Mouse (Mus musculus): Measurements from ENCODE around the gene Prkag2. TPM values are rescaled to one million over a fixed set of nuclear protein-coding genes. Genes with fewer than 3 reads are reported as not detected.
A peak's percentile ranks its signal among the peaks of the same experiment; 100 is the strongest.

The Prkag2 gene
- polyA plus RNA-seq, 1 experiment from 2014 or later, result 76.5 TPM

GRCm38 (mm10) chr5:24927706-24928105 is 172.7 kb downstream of the Prkag2 start:
- Histone ChIP-seq H3K4me2 (no peak overlapping the region), H3K9ac (no peak overlapping the region), H3K27me3 (no peaks in the 10 kb centered on the region), H3K27ac (replicated peaks) (no peak overlapping the region), H3K4me1 (replicated peaks) (no peaks in the 10 kb centered on the region), H3K4me3 (no peak overlapping the region), H3K36me3 (no peaks in the 10 kb centered on the region), H3K9me3 (no peaks in the 10 kb centered on the region)
- WGBS, result 15% methylated on average over 8 of the region's 8 CpGs
- ATAC-seq (ENCODE audit: low read depth), result no peak

- 81% methylated on average over 1 of the region's 1 CpGs for WGBS
- Histone ChIP-seq H3K27me3 (no peaks in the 10 kb centered on the region), H3K4me2 (no peak overlapping the region), H3K4me3 (no peak overlapping the region), H3K9me3 (no peaks in the 10 kb centered on the region), H3K36me3 (no peaks in the 10 kb centered on the region), H3K4me1 (replicated peaks) (no peaks in the 10 kb centered on the region), H3K9ac (no peak overlapping the region), H3K27ac (replicated peaks) (no peak overlapping the region)
- peak; percentile 40; the same call in 1 of the 2 replicates for ATAC-seq (ENCODE audit: low read depth)
These were observed 181.3 kb downstream of the Prkag2 start for GRCm38 (mm10) chr5:24919155-24919554.

GRCm38 (mm10) chr5:24916511-24916910 is 183.9 kb downstream of the Prkag2 start:
- H3K4me3 ChIP-seq, result no peak overlapping the region
- 89% methylated on average over 4 of the region's 4 CpGs for WGBS
- ATAC-seq (ENCODE audit: low read depth), result no peak
- no peak overlapping the region for H3K4me2 ChIP-seq
- H3K9ac ChIP-seq, result no peak overlapping the region
- H3K4me1 ChIP-seq (replicated peaks), result no peaks in the 10 kb centered on the region
- no peaks in the 10 kb centered on the region for H3K36me3 ChIP-seq
- H3K9me3 ChIP-seq, result no peaks in the 10 kb centered on the region
- H3K27ac ChIP-seq (replicated peaks), result no peak overlapping the region
- no peaks in the 10 kb centered on the region for H3K27me3 ChIP-seq

GRCm38 (mm10) chr5:24915119-24915518 is 185.3 kb downstream of the Prkag2 start:
- ATAC-seq (ENCODE audit: low read depth), result no peak
- no peaks in the 10 kb centered on the region for H3K9me3 ChIP-seq
- no peak overlapping the region for H3K4me2 ChIP-seq
- no peaks in the 10 kb centered on the region for H3K36me3 ChIP-seq
- H3K27ac ChIP-seq (replicated peaks), result no peak overlapping the region
- 77% methylated on average over 5 of the region's 5 CpGs for WGBS
- no peak overlapping the region for H3K9ac ChIP-seq
- no peaks in the 10 kb centered on the region for H3K4me1 ChIP-seq (replicated peaks)
- no peaks in the 10 kb centered on the region for H3K27me3 ChIP-seq
- H3K4me3 ChIP-seq, result no peak overlapping the region

- Histone ChIP-seq H3K9me3 (no peaks in the 10 kb centered on the region), H3K9ac (no peak overlapping the region), H3K4me1 (replicated peaks) (no peaks in the 10 kb centered on the region), H3K4me3 (no peak overlapping the region), H3K4me2 (no peak overlapping the region), H3K36me3 (no peaks in the 10 kb centered on the region), H3K27me3 (no peaks in the 10 kb centered on the region), H3K27ac (replicated peaks) (no peak overlapping the region)
- 76% methylated on average over 6 of the region's 6 CpGs for WGBS
- ATAC-seq (ENCODE audit: low read depth), result no peak
These were observed 186.8 kb downstream of the Prkag2 start for GRCm38 (mm10) chr5:24913656-24914055.

GRCm38 (mm10) chr5:24908820-24909716 is 191.4 kb downstream of the Prkag2 start:
- Histone ChIP-seq H3K36me3 (0 out of 2 replicates have a peak, but pooled peaks cover 7% of the 10 kb centered on the region), H3K27me3 (no peaks in the 10 kb centered on the region), H3K9me3 (no peaks in the 10 kb centered on the region), H3K4me2 (peak overlapping the region; percentile 70), H3K4me3 (peak overlapping the region; percentile 92), H3K27ac (replicated peaks) (peak overlapping the region; percentile 97), H3K9ac (peak overlapping the region; percentile 94), H3K4me1 (replicated peaks) (peaks cover 17% of the 10 kb centered on the region)
- WGBS, result 12% methylated on average over 15 of the region's 19 CpGs
- peak; percentile 62 for ATAC-seq (ENCODE audit: low read depth)

- Histone ChIP-seq H3K36me3 (0 out of 2 replicates have a peak, but pooled peaks cover 7% of the 10 kb centered on the region), H3K27me3 (no peaks in the 10 kb centered on the region), H3K27ac (replicated peaks) (peak overlapping the region; percentile 97), H3K4me3 (peak overlapping the region; percentile 92), H3K4me1 (replicated peaks) (peaks cover 20% of the 10 kb centered on the region), H3K9me3 (no peaks in the 10 kb centered on the region), H3K4me2 (peak overlapping the region; percentile 70), H3K9ac (peak overlapping the region; percentile 94)
- ATAC-seq (ENCODE audit: low read depth), result peak; percentile 97
- WGBS, result under 1% methylated on average over 59 of the region's 87 CpGs
These were observed 192.2 kb downstream of the Prkag2 start for GRCm38 (mm10) chr5:24908141-24908819.

GRCm38 (mm10) chr5:24907737-24908136 is 192.7 kb downstream of the Prkag2 start:
- no peaks in the 10 kb centered on the region for H3K9me3 ChIP-seq
- H3K36me3 ChIP-seq, result 0 out of 2 replicates have a peak, but pooled peaks cover 7% of the 10 kb centered on the region
- peak overlapping the region; percentile 70 for H3K4me2 ChIP-seq
- under 1% methylated on average over 26 of the region's 26 CpGs for WGBS
- ATAC-seq (ENCODE audit: low read depth), result peak; percentile 57
- H3K4me1 ChIP-seq (replicated peaks), result peaks cover 25% of the 10 kb centered on the region
- H3K27ac ChIP-seq (replicated peaks), result peak overlapping the region; percentile 97
- no peaks in the 10 kb centered on the region for H3K27me3 ChIP-seq
- peak overlapping the region; percentile 94 for H3K9ac ChIP-seq
- H3K4me3 ChIP-seq, result peak overlapping the region; percentile 92

- 0 out of 2 replicates have a peak, but pooled peaks cover 7% of the 10 kb centered on the region for H3K36me3 ChIP-seq
- H3K4me3 ChIP-seq, result peak overlapping the region; percentile 92
- 54% methylated on average over 9 of the region's 9 CpGs for WGBS
- peak overlapping the region; percentile 70 for H3K4me2 ChIP-seq
- ATAC-seq (ENCODE audit: low read depth), result no peak
- no peak overlapping the region for H3K27ac ChIP-seq (replicated peaks)
- H3K4me1 ChIP-seq (replicated peaks), result peaks cover 26% of the 10 kb centered on the region
- no peaks in the 10 kb centered on the region for H3K27me3 ChIP-seq
- no peaks in the 10 kb centered on the region for H3K9me3 ChIP-seq
- peak overlapping the region; percentile 94 for H3K9ac ChIP-seq
These were observed 193.6 kb downstream of the Prkag2 start for GRCm38 (mm10) chr5:24906844-24907243.

- peaks cover 13% of the 10 kb centered on the region; the same call in 1 of the 2 replicates for H3K36me3 ChIP-seq
- no peak overlapping the region for H3K4me2 ChIP-seq
- no peak overlapping the region for H3K4me3 ChIP-seq
- no peaks in the 10 kb centered on the region for H3K27me3 ChIP-seq
- no peak overlapping the region for H3K27ac ChIP-seq (replicated peaks)
- peaks cover 26% of the 10 kb centered on the region for H3K4me1 ChIP-seq (replicated peaks)
- H3K9ac ChIP-seq, result no peak overlapping the region
- ATAC-seq (ENCODE audit: low read depth), result no peak
- H3K9me3 ChIP-seq, result no peaks in the 10 kb centered on the region
- WGBS, result 87% methylated on average over 9 of the region's 9 CpGs
These were observed 195.5 kb downstream of the Prkag2 start for GRCm38 (mm10) chr5:24904941-24905340.

GRCm38 (mm10) chr5:24904423-24904822 is 196.0 kb downstream of the Prkag2 start:
- Histone ChIP-seq H3K4me2 (no peak overlapping the region), H3K4me3 (no peak overlapping the region), H3K27me3 (no peaks in the 10 kb centered on the region), H3K9me3 (no peaks in the 10 kb centered on the region), H3K4me1 (replicated peaks) (peaks cover 26% of the 10 kb centered on the region), H3K9ac (no peak overlapping the region), H3K27ac (replicated peaks) (no peak overlapping the region), H3K36me3 (peaks cover 13% of the 10 kb centered on the region; the same call in 1 of the 2 replicates)
- 91% methylated on average over 8 of the region's 8 CpGs for WGBS
- no peak for ATAC-seq (ENCODE audit: low read depth)

- 86% methylated on average over 4 of the region's 4 CpGs for WGBS
- ATAC-seq (ENCODE audit: low read depth), result no peak
- peaks cover 13% of the 10 kb centered on the region; the same call in 1 of the 2 replicates for H3K36me3 ChIP-seq
- H3K9me3 ChIP-seq, result no peaks in the 10 kb centered on the region
- no peak overlapping the region for H3K9ac ChIP-seq
- H3K4me1 ChIP-seq (replicated peaks), result peaks cover 26% of the 10 kb centered on the region
- H3K4me3 ChIP-seq, result no peak overlapping the region
- H3K27ac ChIP-seq (replicated peaks), result no peak overlapping the region
- no peak overlapping the region for H3K4me2 ChIP-seq
- H3K27me3 ChIP-seq, result no peaks in the 10 kb centered on the region
These were observed 196.4 kb downstream of the Prkag2 start for GRCm38 (mm10) chr5:24904001-24904400.

Measured in neural tube, embryonic 13.5 days (tissue).